Mouse (Mus musculus) liver, embryonic 14.5 days (tissue): Measurements from ENCODE around the gene AI854703. TPM values are rescaled to one million over a fixed set of nuclear protein-coding genes. Genes with fewer than 3 reads are reported as not detected.

Experiments used
- ATAC-seq: fragments of 200-750 bp; cut with Nextera tagmentation; 2 replicates; pipeline ENCODE4 v1.8.0; 2017; ENCODE audit warnings: moderate number of reproducible peaks, mild to moderate bottlenecking, moderate library complexity; ENCODE audit not compliant: insufficient read depth
- DNase-seq, 3 experiments: peaks; one replicate each; pipeline ENCODE4 v3.0.0-alpha.2; 2012 to 2013; ENCODE audit warnings: low read depth in 3 of 3, low spot score in 3 of 3
- H3K27ac ChIP-seq: fragments of 300-500 bp; sonication (generic); 2 replicates; pipeline ENCODE4 v1.5.1; 2014; ENCODE audit warnings: moderate library complexity, mild to moderate bottlenecking, control low read depth, inconsistent platforms
- H3K27me3 ChIP-seq: fragments of 300-500 bp; sonication (generic); 2 replicates; pipeline ENCODE4 v1.6.1; 2014; ENCODE audit warnings: mild to moderate bottlenecking, low read length, moderate library complexity; ENCODE audit not compliant: control insufficient read depth, insufficient read depth
- H3K36me3 ChIP-seq: fragments of 300-500 bp; sonication (generic); replicated peaks from 2 replicates; pipeline ENCODE4 v1.6.1; 2014; ENCODE audit warnings: low read depth; ENCODE audit not compliant: control insufficient read depth, insufficient read depth
- H3K4me1 ChIP-seq, 2 experiments: fragments of 200-500 bp in 1 of 2; fragments of 300-500 bp in 1 of 2; sonication (generic) in 1 of 2; replicated peaks; 2 replicates each; pipeline ENCODE4 v1.6.1; 2012 to 2014; ENCODE audit warnings: antibody characterized with exemption in 1 of 2, inconsistent platforms in 1 of 2, low read length in 1 of 2; ENCODE audit not compliant: control insufficient read depth in 2 of 2, insufficient read depth in 2 of 2
- H3K4me2 ChIP-seq: fragments of 300-500 bp; sonication (generic); 2 replicates; pipeline ENCODE4 v1.6.1; 2014; ENCODE audit warnings: low read depth, mild to moderate bottlenecking, control low read depth, moderate library complexity
- H3K4me3 ChIP-seq, 2 experiments: fragments of 200-500 bp in 1 of 2; fragments of 300-500 bp in 1 of 2; sonication (generic) in 1 of 2; 2 replicates each; pipeline ENCODE4 v1.5.1; 2012 to 2014; ENCODE audit warnings: low read depth in 2 of 2, low read length in 2 of 2, mild to moderate bottlenecking in 2 of 2, control low read depth in 1 of 2, inconsistent platforms in 1 of 2, moderate library complexity in 1 of 2; ENCODE audit not compliant: insufficient read depth in 1 of 2
- H3K9ac ChIP-seq: fragments of 300-500 bp; sonication (generic); replicated peaks from 2 replicates; pipeline ENCODE4 v1.6.1; 2014; ENCODE audit warnings: mild to moderate bottlenecking, control low read depth, moderate library complexity
- H3K9me3 ChIP-seq: fragments of 300-500 bp; sonication (generic); 2 replicates; pipeline ENCODE4 v1.6.1; 2016; ENCODE audit warnings: low read length, mixed read lengths; ENCODE audit not compliant: control insufficient read depth
- CTCF ChIP-seq: IDR thresholded peaks from 2 replicates; pipeline ENCODE4 v1.5.1; 2016; ENCODE audit warnings: antibody characterized with exemption, low read depth, control low read depth
- EP300 ChIP-seq: IDR thresholded peaks from 2 replicates; pipeline ENCODE4 v1.6.1; 2016; ENCODE audit warnings: antibody characterized with exemption, low read depth
- WGBS: fragments of 180-500 bp; shearing (Covaris S2); extraction: QIAGEN DNeasy Blood & Tissue Kit; methylation state at CpG from one replicate; pipeline ENCODE4 v1.1.7; 2014; ENCODE audit not compliant: insufficient replicate concordance; 5-methylcytosine and 5-hydroxymethylcytosine counted together
- polyA plus RNA-seq, 2 experiments: library from polyadenylated mRNA; depleted of rRNA in 1 of 2; stranded (reverse) in 1 of 2; unstranded in 1 of 2; fragments of >200 nt; fragmentation: Nextera tagmentation in 1 of 2; extraction: Ambion mirVana in 1 of 2; gene quantifications; 2 replicates each; pipeline versions ENCODE4 v1.2.1 to v1.2.3; 2012 to 2014

AI854703 gene
- polyA plus RNA-seq, 2 experiments = 0.06 to 0.31 TPM

GRCm38 (mm10) chr6:48678391-48678790, 51.8 kb downstream of the AI854703 start:
- H3K4me2 ChIP-seq = no peak overlapping the region
- H3K36me3 ChIP-seq = no peaks in the 10 kb centered on the region
- DNase-seq (no peak), ATAC-seq (no peak)
- H3K4me3 ChIP-seq = no peak overlapping the region
- H3K4me1 ChIP-seq = peaks cover 0 to 18% of the 10 kb centered on the region in 2 experiments; a peak in 2 of 4 replicates
- H3K9me3 ChIP-seq = no peaks in the 10 kb centered on the region
- no peaks in the 10 kb centered on the region for H3K27me3 ChIP-seq
- no peak overlapping the region for H3K9ac ChIP-seq
- 30% methylated on average over 4 of the region's 4 CpGs for WGBS
- H3K27ac ChIP-seq = no peak overlapping the region
- TF ChIP-seq CTCF (no peak), EP300 (no peak)

GRCm38 (mm10) chr6:48679701-48680100, 53.1 kb downstream of the AI854703 start:
- Histone ChIP-seq H3K27me3 (no peaks in the 10 kb centered on the region), H3K27ac (no peak overlapping the region), H3K36me3 (no peaks in the 10 kb centered on the region), H3K4me2 (no peak overlapping the region), H3K9me3 (no peaks in the 10 kb centered on the region), H3K9ac (no peak overlapping the region), H3K4me1 (peaks cover 0 to 21% of the 10 kb centered on the region in 2 experiments; a peak in 2 of 4 replicates), H3K4me3 (no peak overlapping the region)
- DNase-seq (no peak), ATAC-seq (no peak)
- TF ChIP-seq EP300 (no peak), CTCF (no peak)
- WGBS = 63% methylated on average over 6 of the region's 6 CpGs

- peaks cover 0 to 18% of the 10 kb centered on the region in 2 experiments; a peak in 2 of 4 replicates for H3K4me1 ChIP-seq
- no peak overlapping the region for H3K27ac ChIP-seq
- 41% methylated on average over 5 of the region's 5 CpGs for WGBS
- TF ChIP-seq CTCF (no peak), EP300 (no peak)
- H3K4me3 ChIP-seq = no peak overlapping the region
- H3K36me3 ChIP-seq = no peaks in the 10 kb centered on the region
- ATAC-seq = no peak
- H3K9ac ChIP-seq = no peak overlapping the region
- DNase-seq = no peak
- no peaks in the 10 kb centered on the region for H3K9me3 ChIP-seq
- no peak overlapping the region for H3K4me2 ChIP-seq
- no peaks in the 10 kb centered on the region for H3K27me3 ChIP-seq
Measured at GRCm38 (mm10) chr6:48680421-48680820, 53.9 kb downstream of the AI854703 start.

GRCm38 (mm10) chr6:48681472-48682090, 55.0 kb downstream of the AI854703 start:
- Histone ChIP-seq H3K4me2 (no peak overlapping the region), H3K9ac (no peak overlapping the region), H3K36me3 (no peaks in the 10 kb centered on the region), H3K27me3 (no peaks in the 10 kb centered on the region), H3K4me3 (no peak overlapping the region), H3K9me3 (no peaks in the 10 kb centered on the region), H3K27ac (no peak overlapping the region), H3K4me1 (peaks cover 0 to 13% of the 10 kb centered on the region in 2 experiments; a peak in 2 of 4 replicates)
- 14% methylated on average over 3 of the region's 3 CpGs for WGBS
- ATAC-seq = no peak
- TF ChIP-seq CTCF (no peak), EP300 (no peak)
- DNase-seq = no peak

- no peak overlapping the region for H3K4me3 ChIP-seq
- peaks cover 0 to 10% of the 10 kb centered on the region in 2 experiments; a peak in 1 of 4 replicates for H3K4me1 ChIP-seq
- no peaks in the 10 kb centered on the region for H3K9me3 ChIP-seq
- 55% methylated on average over 4 of the region's 4 CpGs for WGBS
- ATAC-seq (no peak), DNase-seq (no peak)
- no peaks in the 10 kb centered on the region for H3K36me3 ChIP-seq
- H3K9ac ChIP-seq = no peak overlapping the region
- no peak overlapping the region for H3K4me2 ChIP-seq
- no peaks in the 10 kb centered on the region for H3K27me3 ChIP-seq
- no peak overlapping the region for H3K27ac ChIP-seq
- TF ChIP-seq CTCF = no peak
- TF ChIP-seq EP300 = no peak
Measured at GRCm38 (mm10) chr6:48682271-48682670, 55.7 kb downstream of the AI854703 start.

Other genes with a start within 250 kb of the AI854703 start
- 1.6 and 2.0 TPM in 2 replicates for gene Krba1, start 231.2 kb upstream of the AI854703 start, polyA plus RNA-seq (2012; rRNA removed)
- 0.94 and 1.0 TPM in 2 replicates for gene Krba1, start 231.2 kb upstream of the AI854703 start, polyA plus RNA-seq (2014; fragmentation: Nextera tagmentation; extraction: Ambion mirVana)
- gene Zfp467, start 180.9 kb upstream of the AI854703 start, polyA plus RNA-seq (2012; rRNA removed) = 2.2 and 2.8 TPM in 2 replicates
- 2.3 and 2.9 TPM in 2 replicates for gene Zfp467, start 180.9 kb upstream of the AI854703 start, polyA plus RNA-seq (2014; fragmentation: Nextera tagmentation; extraction: Ambion mirVana)
- 0.04 and 0.09 TPM in 2 replicates for gene Sspo, start 178.5 kb upstream of the AI854703 start, polyA plus RNA-seq (2012; rRNA removed)
- not detected in 2 replicates for gene Sspo, start 178.5 kb upstream of the AI854703 start, polyA plus RNA-seq (2014; fragmentation: Nextera tagmentation; extraction: Ambion mirVana)
- gene Atp6v0e2, start 89.1 kb upstream of the AI854703 start, polyA plus RNA-seq (2012; rRNA removed) = 0.75 and 1.0 TPM in 2 replicates
- gene Atp6v0e2, start 89.1 kb upstream of the AI854703 start, polyA plus RNA-seq (2014; fragmentation: Nextera tagmentation; extraction: Ambion mirVana) = 0.77 and 0.81 TPM in 2 replicates
- gene Lrrc61, start 72.0 kb upstream of the AI854703 start, polyA plus RNA-seq (2012; rRNA removed) = 2.8 and 3.0 TPM in 2 replicates
- gene Lrrc61, start 72.0 kb upstream of the AI854703 start, polyA plus RNA-seq (2014; fragmentation: Nextera tagmentation; extraction: Ambion mirVana) = 1.3 and 1.7 TPM in 2 replicates
- gene Rarres2, start 54.0 kb upstream of the AI854703 start, polyA plus RNA-seq (2012; rRNA removed) = 11.3 and 12.0 TPM in 2 replicates
- 16.3 and 20.0 TPM in 2 replicates for gene Rarres2, start 54.0 kb upstream of the AI854703 start, polyA plus RNA-seq (2014; fragmentation: Nextera tagmentation; extraction: Ambion mirVana)
- not detected in 2 replicates for gene Gm45021, start 37.2 kb upstream of the AI854703 start, polyA plus RNA-seq (2012; rRNA removed)
- gene Gm45021, start 37.2 kb upstream of the AI854703 start, polyA plus RNA-seq (2014; fragmentation: Nextera tagmentation; extraction: Ambion mirVana) = not detected in 2 replicates
- 7.1 and 7.3 TPM in 2 replicates for gene Repin1, start 32.9 kb upstream of the AI854703 start, polyA plus RNA-seq (2012; rRNA removed)
- gene Repin1, start 32.9 kb upstream of the AI854703 start, polyA plus RNA-seq (2014; fragmentation: Nextera tagmentation; extraction: Ambion mirVana) = 6.3 and 6.5 TPM in 2 replicates
- not detected in 2 replicates for gene Gm44965, start 32.8 kb upstream of the AI854703 start, polyA plus RNA-seq (2012; rRNA removed)
- gene Gm44965, start 32.8 kb upstream of the AI854703 start, polyA plus RNA-seq (2014; fragmentation: Nextera tagmentation; extraction: Ambion mirVana) = not detected in 2 replicates
- gene Zfp775, start 24.7 kb upstream of the AI854703 start, polyA plus RNA-seq (2012; rRNA removed) = 1.0 TPM in 2 replicates
- 1.4 and 1.7 TPM in 2 replicates for gene Zfp775, start 24.7 kb upstream of the AI854703 start, polyA plus RNA-seq (2014; fragmentation: Nextera tagmentation; extraction: Ambion mirVana)
- 0.90 and 1.3 TPM in 2 replicates for gene Gimap8, start 20.5 kb downstream of the AI854703 start, polyA plus RNA-seq (2012; rRNA removed)
- gene Gimap8, start 20.5 kb downstream of the AI854703 start, polyA plus RNA-seq (2014; fragmentation: Nextera tagmentation; extraction: Ambion mirVana) = 0.17 and 0.18 TPM in 2 replicates
- gene Gimap9, start 49.4 kb downstream of the AI854703 start, polyA plus RNA-seq (2012; rRNA removed) = 3.9 and 7.2 TPM in 2 replicates
- gene Gimap9, start 49.4 kb downstream of the AI854703 start, polyA plus RNA-seq (2014; fragmentation: Nextera tagmentation; extraction: Ambion mirVana) = 8.0 and 10.6 TPM in 2 replicates
- gene Gimap4, start 57.8 kb downstream of the AI854703 start, polyA plus RNA-seq (2012; rRNA removed) = 5.0 and 6.2 TPM in 2 replicates
- 8.3 and 8.8 TPM in 2 replicates for gene Gimap4, start 57.8 kb downstream of the AI854703 start, polyA plus RNA-seq (2014; fragmentation: Nextera tagmentation; extraction: Ambion mirVana)
- gene Gimap6, start 81.5 kb downstream of the AI854703 start, polyA plus RNA-seq (2012; rRNA removed) = 2.7 and 4.3 TPM in 2 replicates
- 6.6 and 6.8 TPM in 2 replicates for gene Gimap6, start 81.5 kb downstream of the AI854703 start, polyA plus RNA-seq (2014; fragmentation: Nextera tagmentation; extraction: Ambion mirVana)
- gene Gm28053, start 91.8 kb downstream of the AI854703 start, polyA plus RNA-seq (2012; rRNA removed) = 0.39 TPM in 1 of 2 replicates, not detected in the other
- gene Gm28053, start 91.8 kb downstream of the AI854703 start, polyA plus RNA-seq (2014; fragmentation: Nextera tagmentation; extraction: Ambion mirVana) = 0.48 and 1.0 TPM in 2 replicates
- 0.06 TPM in 1 of 2 replicates, not detected in the other for gene Gimap7, start 91.9 kb downstream of the AI854703 start, polyA plus RNA-seq (2012; rRNA removed)
- gene Gimap7, start 91.9 kb downstream of the AI854703 start, polyA plus RNA-seq (2014; fragmentation: Nextera tagmentation; extraction: Ambion mirVana) = 0.10 TPM in 1 of 2 replicates, not detected in the other
- gene Gimap1, start 112.3 kb downstream of the AI854703 start, polyA plus RNA-seq (2012; rRNA removed) = 1.1 and 1.8 TPM in 2 replicates
- 3.2 and 5.5 TPM in 2 replicates for gene Gimap1, start 112.3 kb downstream of the AI854703 start, polyA plus RNA-seq (2014; fragmentation: Nextera tagmentation; extraction: Ambion mirVana)
- gene Gimap5, start 119.4 kb downstream of the AI854703 start, polyA plus RNA-seq (2012; rRNA removed) = 1.8 and 1.9 TPM in 2 replicates
- 2.1 and 2.7 TPM in 2 replicates for gene Gimap5, start 119.4 kb downstream of the AI854703 start, polyA plus RNA-seq (2014; fragmentation: Nextera tagmentation; extraction: Ambion mirVana)
- 0.05 and 0.06 TPM in 2 replicates for gene Gimap3, start 144.1 kb downstream of the AI854703 start, polyA plus RNA-seq (2012; rRNA removed)
- gene Gimap3, start 144.1 kb downstream of the AI854703 start, polyA plus RNA-seq (2014; fragmentation: Nextera tagmentation; extraction: Ambion mirVana) = not detected in 2 replicates
- gene Tmem176a, start 214.2 kb downstream of the AI854703 start, polyA plus RNA-seq (2012; rRNA removed) = 34.5 and 37.1 TPM in 2 replicates
- 112 and 126 TPM in 2 replicates for gene Tmem176a, start 214.2 kb downstream of the AI854703 start, polyA plus RNA-seq (2014; fragmentation: Nextera tagmentation; extraction: Ambion mirVana)
- gene Tmem176b, start 214.7 kb downstream of the AI854703 start, polyA plus RNA-seq (2012; rRNA removed) = 94.7 and 107 TPM in 2 replicates
- gene Tmem176b, start 214.7 kb downstream of the AI854703 start, polyA plus RNA-seq (2014; fragmentation: Nextera tagmentation; extraction: Ambion mirVana) = 146 and 152 TPM in 2 replicates
- 0.02 TPM in 1 of 2 replicates, not detected in the other for gene Aoc1, start 246.1 kb downstream of the AI854703 start, polyA plus RNA-seq (2012; rRNA removed)
- gene Aoc1, start 246.1 kb downstream of the AI854703 start, polyA plus RNA-seq (2014; fragmentation: Nextera tagmentation; extraction: Ambion mirVana) = not detected in 2 replicates